Mouse (Mus musculus): ENCODE data around the gene Aff3.

The Aff3 gene

DNA sequence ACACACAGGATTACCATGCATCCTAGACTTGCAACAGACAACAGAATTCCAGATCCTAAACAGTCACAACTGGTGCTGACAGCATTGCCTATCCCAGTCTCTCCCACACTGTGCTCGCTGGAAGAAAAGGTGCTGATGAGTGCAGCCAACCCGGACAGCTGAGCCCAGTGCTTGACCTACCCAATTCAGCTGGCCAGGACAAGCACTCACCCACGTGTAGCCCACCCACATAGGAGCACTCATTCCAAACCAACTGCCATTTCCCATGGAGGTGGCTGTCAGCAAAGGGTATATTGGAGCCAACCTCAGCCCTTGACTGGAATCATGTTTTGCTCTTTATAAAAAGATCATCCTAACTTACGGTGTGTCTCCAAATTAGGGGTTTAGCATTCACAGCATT lies 123.2 kb downstream of the Aff3 start:
- no peak for DNase-seq (ENCODE audit: low spot score)

DNA sequence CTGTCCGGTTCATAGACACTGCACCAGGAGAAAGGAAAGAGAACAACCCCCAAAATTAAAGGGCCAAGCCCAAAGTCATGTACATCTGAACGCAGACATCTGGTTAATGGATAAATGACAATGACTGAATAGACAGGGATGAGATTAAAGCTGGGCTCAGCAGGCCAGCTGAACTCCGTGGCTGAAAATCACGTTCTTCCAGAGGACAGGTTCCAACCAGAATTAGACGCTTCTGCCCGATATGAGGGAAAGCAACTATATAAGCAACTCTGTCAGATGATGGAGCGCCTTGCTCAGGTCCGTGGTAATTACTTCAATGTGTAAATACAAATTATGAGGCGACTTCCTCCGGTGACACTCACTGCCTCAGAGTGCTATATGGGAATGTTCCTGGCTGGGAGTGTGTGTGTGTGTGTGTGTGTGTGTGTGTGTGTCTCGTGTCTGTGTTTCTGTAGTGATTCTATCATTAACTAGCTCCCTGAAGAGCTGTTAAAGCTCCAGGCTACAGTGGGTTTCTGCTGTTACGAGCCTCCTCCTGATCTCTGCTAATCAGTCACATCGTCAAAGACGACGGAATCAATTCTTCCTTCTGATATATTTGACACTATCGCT lies 127.7 kb downstream of the Aff3 start:
- no peak for DNase-seq (ENCODE audit: low spot score)

- DNase-seq (ENCODE audit: low spot score) = no peak
Observed at GRCm38 (mm10) chr1:38532581-38532980, 132.2 kb downstream of the Aff3 start.

GRCm38 (mm10) chr1:38528607-38529006 lies 136.1 kb downstream of the Aff3 start:
- no peak for DNase-seq (ENCODE audit: low spot score)

DNA sequence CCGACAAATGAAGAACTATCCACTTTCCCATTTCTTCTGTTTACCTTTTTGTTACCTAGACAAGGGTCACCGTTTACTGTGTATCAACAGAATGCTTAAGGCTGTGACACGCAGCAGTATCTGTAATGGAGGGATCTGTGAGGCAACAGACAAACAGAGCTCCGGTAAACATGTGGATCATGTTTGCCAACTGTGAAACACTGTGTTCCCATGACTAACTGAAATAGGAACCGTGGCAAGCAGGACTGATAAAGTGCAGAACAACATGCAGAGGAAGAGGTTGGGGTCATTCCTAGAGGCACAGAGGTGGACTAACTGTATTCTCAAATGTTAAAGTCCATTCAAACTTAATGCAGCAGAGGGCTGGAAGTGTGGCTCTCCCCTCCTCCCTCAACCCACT lies 138.2 kb downstream of the Aff3 start:
- no peak for DNase-seq (ENCODE audit: low spot score)

DNA sequence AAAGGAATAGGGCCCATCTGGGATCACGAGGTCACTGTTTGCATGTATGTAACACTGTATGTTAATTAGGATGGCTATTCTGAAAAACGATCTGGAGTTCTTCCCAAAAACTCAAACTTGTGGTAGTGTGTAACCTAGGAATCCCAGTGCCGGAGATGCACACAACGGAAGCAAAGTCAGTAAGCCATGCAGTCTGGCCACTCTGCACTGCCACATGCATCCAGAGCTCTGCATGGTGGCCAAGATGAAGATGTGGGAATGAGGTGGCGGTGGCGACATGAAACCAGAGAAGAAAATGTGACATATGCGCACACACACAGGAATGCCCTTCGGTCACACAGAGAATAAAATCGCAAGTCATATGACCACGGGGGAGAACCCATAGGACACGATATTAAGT lies 143.1 kb downstream of the Aff3 start:
- no peak for DNase-seq (ENCODE audit: low spot score)

DNA sequence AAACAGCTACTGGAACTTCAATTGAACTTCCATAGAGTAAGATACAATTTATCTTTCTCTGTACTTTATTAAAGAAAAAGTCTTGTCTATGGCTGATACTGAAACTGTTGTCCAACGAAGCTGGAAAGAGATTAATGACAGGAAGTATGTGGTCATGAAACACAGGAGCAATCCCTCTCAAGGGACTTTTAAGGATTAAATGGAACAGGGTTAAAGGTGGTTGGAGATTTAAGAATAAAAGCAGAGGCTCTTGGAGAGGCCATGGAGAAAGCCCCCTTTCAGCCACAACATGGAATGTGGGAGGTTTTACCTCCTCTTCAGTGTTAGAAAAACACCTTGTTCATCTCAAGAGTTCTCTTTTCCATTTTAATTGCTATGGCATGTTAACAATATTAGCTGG lies 148.5 kb downstream of the Aff3 start:
- DNase-seq (ENCODE audit: low spot score) = no peak

- DNase-seq (ENCODE audit: low spot score) = no peak
Observed at GRCm38 (mm10) chr1:38514634-38515011, 150.1 kb downstream of the Aff3 start.

GRCm38 (mm10) chr1:38513970-38514633 lies 150.7 kb downstream of the Aff3 start:
- DNase-seq (ENCODE audit: low spot score) = no peak

- no peak for DNase-seq (ENCODE audit: low spot score)
Observed at GRCm38 (mm10) chr1:38512258-38513081, 152.3 kb downstream of the Aff3 start.

GRCm38 (mm10) chr1:38511076-38511475 lies 153.7 kb downstream of the Aff3 start:
- no peak for DNase-seq (ENCODE audit: low spot score)

GRCm38 (mm10) chr1:38509301-38509700 lies 155.5 kb downstream of the Aff3 start:
- DNase-seq (ENCODE audit: low spot score) = no peak

DNA sequence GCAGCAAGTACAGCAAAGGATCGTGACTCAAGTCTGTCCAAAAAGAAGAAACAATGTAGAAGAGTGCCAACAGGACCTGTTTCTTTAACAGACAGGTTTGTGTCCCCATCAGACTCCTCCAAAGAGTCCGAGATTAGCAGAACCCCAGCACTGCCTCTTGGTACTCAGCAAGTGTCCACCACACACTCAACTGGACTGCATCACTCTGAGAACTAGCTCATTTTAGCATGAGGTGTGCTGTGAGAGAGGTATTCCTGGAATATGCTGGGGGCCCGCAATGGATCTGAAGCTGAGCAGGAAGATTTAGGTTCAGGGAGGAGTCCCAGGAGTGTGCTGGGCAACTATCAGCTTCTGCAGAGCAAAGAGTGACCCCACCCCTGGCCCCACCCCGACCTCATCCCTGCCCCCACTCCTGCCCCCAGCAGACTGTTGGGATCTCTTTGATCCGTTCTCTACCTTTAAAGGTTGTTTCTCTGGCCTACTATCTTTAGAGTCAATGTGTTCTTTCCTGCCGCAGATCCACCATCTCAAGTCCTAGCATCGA lies 157.0 kb downstream of the Aff3 start:
- no peak for DNase-seq (ENCODE audit: low spot score)

DNA sequence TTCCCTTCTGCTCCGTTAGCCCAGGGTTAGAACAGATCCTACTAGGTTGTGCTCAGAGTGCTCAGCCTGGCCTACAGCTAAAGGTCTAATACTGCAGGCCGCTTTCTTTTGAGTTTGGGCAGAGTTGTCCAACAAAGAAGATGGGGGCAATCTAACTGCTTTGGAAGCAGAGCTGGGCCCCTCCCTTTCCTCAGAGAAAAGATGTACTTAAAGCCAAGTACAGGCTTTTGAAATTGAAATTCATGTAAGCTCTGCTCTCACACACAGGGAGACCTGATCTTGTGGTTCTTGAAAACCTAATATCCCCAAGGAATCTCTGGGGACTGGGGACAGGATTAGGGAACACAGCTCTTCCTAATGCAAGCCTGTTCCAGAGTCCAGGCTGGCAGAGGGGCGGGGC lies 158.4 kb downstream of the Aff3 start:
- DNase-seq (ENCODE audit: low spot score) = no peak

- no peak for DNase-seq (ENCODE audit: low spot score)
Observed at GRCm38 (mm10) chr1:38503431-38504089, 161.2 kb downstream of the Aff3 start.

GRCm38 (mm10) chr1:38502797-38503196 lies 162.0 kb downstream of the Aff3 start:
- DNase-seq (ENCODE audit: low spot score) = no peak

DNA sequence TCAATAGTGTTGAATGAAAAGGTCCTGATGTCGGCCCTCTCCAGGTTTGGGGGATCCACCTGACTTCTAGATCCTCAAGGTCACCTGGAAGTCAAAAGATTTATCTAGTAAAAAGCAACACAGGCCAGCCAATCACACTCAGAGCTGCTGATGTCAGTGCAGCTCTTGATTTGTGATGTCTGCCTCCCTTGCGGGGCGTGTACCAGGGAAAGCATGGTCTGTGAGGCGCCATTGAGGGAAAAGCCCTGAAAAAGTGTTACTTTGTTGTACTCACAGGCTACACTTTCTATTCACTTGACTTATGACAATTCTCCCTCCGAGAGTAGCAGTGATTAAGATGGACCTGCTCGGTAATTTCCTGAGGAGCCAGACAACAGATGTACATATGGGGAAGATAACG lies 163.5 kb downstream of the Aff3 start:
- DNase-seq (ENCODE audit: low spot score) = no peak

DNA sequence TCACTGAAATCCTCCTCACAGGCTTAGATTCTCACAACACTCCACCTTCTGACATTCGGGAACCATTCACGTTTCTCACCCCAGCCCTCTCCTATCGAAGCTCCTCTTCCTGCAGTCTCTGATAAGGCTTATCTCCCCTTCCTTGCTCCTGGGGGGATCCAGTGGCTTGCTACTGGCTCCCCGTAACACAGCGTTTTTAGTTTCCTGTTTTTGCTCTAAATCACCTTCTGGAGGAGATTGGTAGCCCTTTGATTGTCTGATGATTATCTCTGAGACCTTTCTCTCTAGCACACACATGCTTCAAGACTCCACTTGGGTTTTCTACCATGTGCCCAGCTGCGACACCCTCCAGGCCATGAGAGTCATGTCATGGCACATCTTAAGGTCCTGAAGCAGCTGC lies 165.3 kb downstream of the Aff3 start:
- no peak for DNase-seq (ENCODE audit: low spot score)

DNA sequence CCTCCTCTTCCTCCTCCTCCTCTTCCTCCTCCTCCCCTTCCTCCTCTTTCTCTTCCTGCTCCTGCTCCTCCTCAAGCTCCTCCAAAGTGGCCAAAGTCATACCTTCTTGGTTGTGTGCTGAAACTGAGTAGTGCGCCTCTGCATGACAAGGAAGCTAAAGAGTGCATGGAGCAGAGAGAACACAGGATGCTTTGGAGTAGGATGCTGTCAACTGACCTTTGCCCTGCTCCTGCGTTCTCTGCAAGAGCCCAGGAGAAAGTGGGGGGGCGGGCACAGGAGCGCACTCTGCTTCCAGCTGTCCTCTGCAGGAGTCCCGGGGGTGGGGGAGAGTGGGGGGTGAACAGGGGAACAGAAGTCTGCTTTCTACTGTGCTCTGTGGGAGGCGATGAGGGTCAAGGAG lies 167.2 kb downstream of the Aff3 start:
- no peak for DNase-seq (ENCODE audit: low spot score)

DNA sequence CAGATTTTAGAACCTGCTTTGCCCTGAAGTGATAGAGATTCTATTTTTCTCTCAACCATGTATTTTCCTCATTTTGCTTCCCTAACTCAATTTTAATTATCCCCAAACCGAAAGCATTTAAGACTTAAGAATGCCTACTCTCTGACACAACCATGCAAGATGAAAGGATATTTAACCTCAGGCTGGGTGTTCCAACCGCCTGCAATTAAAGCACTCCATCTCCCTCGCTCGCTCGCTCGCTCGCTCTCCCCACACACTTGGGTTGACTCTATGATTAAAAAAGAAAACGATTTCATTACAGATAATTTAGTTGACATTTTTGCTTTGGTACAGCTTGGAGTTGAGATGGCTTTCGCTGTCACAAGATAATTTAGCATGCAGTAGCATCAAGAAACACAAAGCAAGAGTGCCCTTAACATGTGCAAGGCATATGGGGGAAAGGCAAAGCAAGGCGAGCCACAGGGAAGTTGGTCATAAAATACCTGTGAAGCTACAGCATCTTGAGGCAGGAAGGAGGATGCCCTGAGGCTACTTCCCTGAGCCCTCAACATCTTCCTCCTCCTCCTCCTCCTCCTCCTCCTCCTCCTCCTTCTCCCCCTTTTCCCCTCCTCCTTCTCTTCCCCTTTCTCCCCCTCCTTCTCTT lies 167.7 kb downstream of the Aff3 start:
- no peak for DNase-seq (ENCODE audit: low spot score)

- no peak for DNase-seq (ENCODE audit: low spot score)
Observed at GRCm38 (mm10) chr1:38495284-38495683, 169.5 kb downstream of the Aff3 start.

DNA sequence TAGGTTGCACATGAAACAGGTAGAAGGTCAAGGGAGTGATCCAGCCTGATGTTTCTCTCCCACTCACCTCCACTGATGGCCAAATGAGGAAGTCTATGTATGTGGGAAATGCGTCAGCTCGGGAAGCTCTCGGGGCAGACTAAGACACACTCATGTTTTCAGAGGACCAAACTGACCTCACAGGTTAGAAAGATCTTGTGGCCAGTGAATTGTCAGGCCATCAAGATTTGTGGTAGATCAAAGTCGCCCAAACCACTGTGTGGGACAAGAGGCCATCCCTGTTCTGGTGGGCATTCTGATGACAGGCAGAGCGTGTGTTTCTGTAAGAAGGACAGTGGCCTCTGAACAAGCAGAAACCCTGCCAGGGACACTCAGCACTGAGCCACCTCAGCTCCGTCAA lies 175.0 kb downstream of the Aff3 start:
- DNase-seq (ENCODE audit: low spot score) = no peak
